Mouse (Mus musculus) midbrain, embryonic 15.5 days (tissue): ENCODE data around the gene Retsat. TPM values are rescaled to one million over a fixed set of nuclear protein-coding genes. Genes with fewer than 3 reads are reported as not detected.

Experiments
- ATAC-seq: fragments of 200-750 bp; cut with Nextera tagmentation; replicated peaks from 2 replicates; pipeline ENCODE4 v1.8.0; 2017; ENCODE audit warnings: moderate TSS enrichment
- H3K27ac ChIP-seq: fragments of 300-500 bp; sonication (generic); 2 replicates; pipeline ENCODE4 v1.5.1; 2015; ENCODE audit warnings: mild to moderate bottlenecking, inconsistent platforms
- H3K27me3 ChIP-seq: fragments of 300-500 bp; sonication (generic); replicated peaks from 2 replicates; pipeline ENCODE4 v1.6.1; 2015; ENCODE audit warnings: inconsistent platforms
- H3K36me3 ChIP-seq: fragments of 300-500 bp; sonication (generic); replicated peaks from 2 replicates; pipeline ENCODE4 v1.6.1; 2015; ENCODE audit warnings: inconsistent platforms
- H3K4me1 ChIP-seq: fragments of 300-500 bp; sonication (generic); 2 replicates; pipeline ENCODE4 v1.6.1; 2015; ENCODE audit warnings: inconsistent platforms
- H3K4me2 ChIP-seq: fragments of 300-500 bp; sonication (generic); 2 replicates; pipeline ENCODE4 v1.6.1; 2015; ENCODE audit warnings: inconsistent platforms, mild to moderate bottlenecking, moderate library complexity
- H3K4me3 ChIP-seq: fragments of 300-500 bp; sonication (generic); 2 replicates; pipeline ENCODE4 v1.5.1; 2015; ENCODE audit warnings: mild to moderate bottlenecking, inconsistent platforms
- H3K9ac ChIP-seq: fragments of 300-500 bp; sonication (generic); 2 replicates; pipeline ENCODE4 v1.6.1; 2015; ENCODE audit warnings: mild to moderate bottlenecking, inconsistent platforms
- H3K9me3 ChIP-seq: fragments of 300-500 bp; sonication (generic); 2 replicates; pipeline ENCODE4 v1.6.1; 2016; ENCODE audit warnings: inconsistent platforms
- WGBS: fragments of 180-500 bp; shearing (Covaris S2); methylation state at CpG from one replicate; pipeline ENCODE4 v1.1.7; 2015; ENCODE audit warnings: mixed read lengths; 5-methylcytosine and 5-hydroxymethylcytosine counted together
- polyA plus RNA-seq: library from polyadenylated mRNA; unstranded; fragments of >200 nt; fragmentation: Nextera tagmentation; extraction: Ambion mirVana; gene quantifications from 2 replicates; pipeline ENCODE4 v1.2.1, GENCODE M21; 2015

Retsat gene
- polyA plus RNA-seq, 1 experiment from 2014 or later = 6.1 TPM

DNA sequence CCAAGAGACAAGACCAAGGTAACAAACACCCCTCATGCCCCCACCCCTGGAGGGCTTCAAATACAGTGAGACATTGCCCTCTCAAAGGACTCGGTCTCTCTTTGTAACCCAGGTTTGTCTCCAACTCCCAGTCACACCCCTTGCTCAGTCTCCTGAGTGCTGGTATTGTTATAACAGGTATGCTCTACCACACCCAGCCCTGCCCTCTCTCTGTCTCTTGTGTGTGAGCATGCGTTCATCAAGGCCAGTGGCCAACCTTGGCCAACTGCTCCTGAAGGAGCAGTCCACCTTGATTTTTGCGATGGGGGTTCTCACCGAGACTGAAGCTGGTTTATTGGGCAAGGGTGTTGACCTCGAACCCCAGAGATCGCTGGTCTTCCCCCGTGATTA, 57.8 kb downstream of the Retsat start:
- no peak for ATAC-seq
- 93% methylated on average over 7 of the region's 7 CpGs for WGBS
- H3K4me2 ChIP-seq = no peak overlapping the region
- H3K27me3 ChIP-seq = no peaks in the 10 kb centered on the region
- H3K27ac ChIP-seq = no peak overlapping the region
- H3K4me3 ChIP-seq = no peak overlapping the region
- no peaks in the 10 kb centered on the region for H3K36me3 ChIP-seq
- peaks cover 12% of the 10 kb centered on the region for H3K4me1 ChIP-seq
- H3K9me3 ChIP-seq = no peaks in the 10 kb centered on the region
- no peak overlapping the region for H3K9ac ChIP-seq

DNA sequence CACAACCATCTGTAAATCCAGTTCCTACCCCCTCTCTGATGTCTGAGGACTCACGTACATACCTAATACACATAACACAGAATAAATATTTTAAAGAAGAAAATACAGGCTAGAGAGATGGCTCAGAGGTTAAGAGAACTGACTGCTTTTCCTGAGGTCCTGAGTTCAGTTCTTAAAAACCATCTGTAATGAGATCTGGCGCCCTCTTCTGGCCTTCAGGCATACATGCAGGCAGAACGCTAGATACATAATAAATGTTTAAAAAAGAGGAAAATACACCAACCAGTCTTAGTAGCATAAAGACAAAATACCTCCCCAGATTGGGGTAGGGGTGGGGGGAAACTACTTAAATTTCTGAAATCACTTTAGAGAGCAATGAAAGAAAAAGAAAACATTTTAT, 59.7 kb downstream of the Retsat start:
- Histone ChIP-seq H3K9me3 (no peaks in the 10 kb centered on the region), H3K36me3 (no peaks in the 10 kb centered on the region), H3K9ac (no peak overlapping the region), H3K27ac (no peak overlapping the region), H3K4me1 (peaks cover 12% of the 10 kb centered on the region), H3K4me2 (no peak overlapping the region), H3K4me3 (no peak overlapping the region), H3K27me3 (no peaks in the 10 kb centered on the region)
- ATAC-seq = no peak
- 63% methylated on average over 3 of the region's 3 CpGs for WGBS

Other genes starting within 250 kb of the Retsat start
- 18.5 and 19.9 TPM in 2 replicates for gene Tmem150a, start 243.0 kb upstream of the Retsat start, polyA plus RNA-seq
- gene Rnf181, start 231.5 kb upstream of the Retsat start, polyA plus RNA-seq = 137 and 141 TPM in 2 replicates
- 20.2 and 24.2 TPM in 2 replicates for gene Vamp5, start 218.0 kb upstream of the Retsat start, polyA plus RNA-seq
- 22.2 and 28.1 TPM in 2 replicates for gene Vamp8, start 207.8 kb upstream of the Retsat start, polyA plus RNA-seq
- gene Ggcx, start 184.2 kb upstream of the Retsat start, polyA plus RNA-seq = 16.9 and 19.0 TPM in 2 replicates
- 354 and 380 TPM in 2 replicates for gene Mat2a, start 158.9 kb upstream of the Retsat start, polyA plus RNA-seq
- gene Sh2d6, start 76.8 kb upstream of the Retsat start, polyA plus RNA-seq = 0.65 and 0.91 TPM in 2 replicates
- gene Capg, start 54.1 kb upstream of the Retsat start, polyA plus RNA-seq = 5.8 and 7.8 TPM in 2 replicates
- gene Elmod3, start 62 bp upstream of the Retsat start, polyA plus RNA-seq = 16.5 and 17.4 TPM in 2 replicates
- gene Tgoln1, start 18.5 kb downstream of the Retsat start, polyA plus RNA-seq = 38.0 and 38.7 TPM in 2 replicates
- 6.1 and 7.2 TPM in 2 replicates for gene Tcf7l1, start 190.8 kb downstream of the Retsat start, polyA plus RNA-seq